Mouse (Mus musculus) olfactory bulb, adult 2 months (tissue): ENCODE measurements around the gene Hlcs.

ENCODE experiments used
- CTCF ChIP-seq: fragments of 200-500 bp; IDR thresholded peaks from 2 replicates; pipeline ENCODE4 v1.5.1; 2012; ENCODE audit warnings: low read depth, mild to moderate bottlenecking, low read length, moderate library complexity; ENCODE audit not compliant: insufficient read depth
- POLR2A ChIP-seq: fragments of 200-500 bp; IDR thresholded peaks from 2 replicates; pipeline ENCODE4 v1.6.1; 2012; ENCODE audit warnings: mild to moderate bottlenecking, low read depth, low read length, moderate library complexity; ENCODE audit not compliant: insufficient read depth

DNA sequence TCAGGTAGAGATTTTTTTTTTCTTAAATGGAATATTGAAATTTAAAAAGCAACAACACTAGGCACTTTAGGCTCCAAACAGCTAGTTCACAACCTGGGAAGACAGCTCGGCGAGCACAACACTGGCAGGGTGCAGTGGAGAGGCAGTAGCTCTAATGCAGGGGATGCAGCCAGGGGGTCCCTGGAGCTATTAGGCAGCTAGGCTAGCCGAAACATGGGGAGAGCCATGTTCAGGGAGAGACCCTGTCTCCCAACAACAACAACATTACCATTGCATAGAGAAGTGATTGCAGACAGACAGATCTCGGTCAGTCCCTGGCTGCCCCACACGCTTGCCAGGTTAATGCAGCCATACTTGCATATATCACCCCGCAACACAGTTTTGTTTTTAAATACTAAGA is 58.3 kb downstream of the Hlcs start:
- TF ChIP-seq POLR2A: no peak
- TF ChIP-seq CTCF: no peak
